Mouse (Mus musculus) midbrain, embryonic 12.5 days (tissue): ENCODE results near the gene Sh3gl3. TPM values are rescaled to one million over a fixed set of nuclear protein-coding genes. Genes with fewer than 3 reads are reported as not detected.

Source experiments
- ATAC-seq: fragments of 200-750 bp; cut with Nextera tagmentation; 2 replicates; pipeline ENCODE4 v1.8.0; 2017; ENCODE audit warnings: low read depth, moderate TSS enrichment, moderate library complexity; ENCODE audit not compliant: low FRiP score
- H3K27ac ChIP-seq: fragments of 300-500 bp; sonication (generic); replicated peaks from 2 replicates; pipeline ENCODE4 v1.5.1; 2016; ENCODE audit warnings: mild to moderate bottlenecking
- H3K27me3 ChIP-seq: fragments of 300-500 bp; sonication (generic); 2 replicates; pipeline ENCODE4 v1.6.1; 2016; ENCODE audit warnings: mild to moderate bottlenecking
- H3K36me3 ChIP-seq: fragments of 300-500 bp; sonication (generic); 2 replicates; pipeline ENCODE4 v1.6.1; 2016
- H3K4me1 ChIP-seq: fragments of 300-500 bp; sonication (generic); 2 replicates; pipeline ENCODE4 v1.6.1; 2016
- H3K4me2 ChIP-seq: fragments of 300-500 bp; sonication (generic); replicated peaks from 2 replicates; pipeline ENCODE4 v1.6.1; 2016; ENCODE audit warnings: mild to moderate bottlenecking, moderate library complexity
- H3K4me3 ChIP-seq: fragments of 300-500 bp; sonication (generic); 2 replicates; pipeline ENCODE4 v1.5.1; 2016; ENCODE audit warnings: mild to moderate bottlenecking
- H3K9ac ChIP-seq: fragments of 300-500 bp; sonication (generic); replicated peaks from 2 replicates; pipeline ENCODE4 v1.6.1; 2016; ENCODE audit warnings: mild to moderate bottlenecking, moderate library complexity
- H3K9me3 ChIP-seq: fragments of 300-500 bp; sonication (generic); 2 replicates; pipeline ENCODE4 v1.6.1; 2016; ENCODE audit warnings: mild to moderate bottlenecking
- WGBS: fragments of 180-500 bp; shearing (Covaris S2); methylation state at CpG from one replicate; pipeline ENCODE4 v1.1.7; 2016; 5-methylcytosine and 5-hydroxymethylcytosine counted together
- polyA plus RNA-seq: library from polyadenylated mRNA; unstranded; fragments of >200 nt; fragmentation: Nextera tagmentation; extraction: Ambion mirVana; gene quantifications from 2 replicates; pipeline ENCODE4 v1.2.1, GENCODE M21; 2016

Gene Sh3gl3
- polyA plus RNA-seq, 1 experiment from 2014 or later: 26.5 TPM

- WGBS: 57% methylated on average over 3 of the region's 3 CpGs
- H3K4me2 ChIP-seq: no peak overlapping the region
- ATAC-seq: no peak
- H3K4me1 ChIP-seq: peaks cover 11% of the 10 kb centered on the region
- H3K9ac ChIP-seq: no peak overlapping the region
- H3K36me3 ChIP-seq: no peaks in the 10 kb centered on the region
- peaks cover 44% of the 10 kb centered on the region for H3K27me3 ChIP-seq
- H3K9me3 ChIP-seq: no peaks in the 10 kb centered on the region
- H3K4me3 ChIP-seq: no peak overlapping the region
- H3K27ac ChIP-seq: no peak overlapping the region
These were observed 165.6 kb downstream of the Sh3gl3 start for GRCm38 (mm10) chr7:82339214-82339613.

GRCm38 (mm10) chr7:82341476-82341875 is 167.8 kb downstream of the Sh3gl3 start:
- H3K9ac ChIP-seq: no peak overlapping the region
- H3K4me2 ChIP-seq: no peak overlapping the region
- no peaks in the 10 kb centered on the region for H3K36me3 ChIP-seq
- 54% methylated on average over 8 of the region's 8 CpGs for WGBS
- no peaks in the 10 kb centered on the region for H3K9me3 ChIP-seq
- no peaks in the 10 kb centered on the region for H3K4me1 ChIP-seq
- H3K27me3 ChIP-seq: peaks cover 27% of the 10 kb centered on the region
- no peak overlapping the region for H3K27ac ChIP-seq
- no peak for ATAC-seq
- no peak overlapping the region for H3K4me3 ChIP-seq

- no peak overlapping the region for H3K4me3 ChIP-seq
- 80% methylated on average over 2 of the region's 2 CpGs for WGBS
These were observed 173.1 kb downstream of the Sh3gl3 start for GRCm38 (mm10) chr7:82346706-82347105.

GRCm38 (mm10) chr7:82349796-82350195 is 176.2 kb downstream of the Sh3gl3 start:
- 78% methylated on average over 7 of the region's 7 CpGs for WGBS
- Histone ChIP-seq H3K9me3 (no peaks in the 10 kb centered on the region), H3K4me1 (no peaks in the 10 kb centered on the region)

More at GRCm38 (mm10) chr7:82346706-82347105, 173.1 kb downstream of the Sh3gl3 start:
- no peak overlapping the region for H3K4me2 ChIP-seq
- no peak overlapping the region for H3K9ac ChIP-seq
- H3K4me1 ChIP-seq: no peaks in the 10 kb centered on the region
- no peaks in the 10 kb centered on the region for H3K9me3 ChIP-seq
- no peak for ATAC-seq
- H3K27ac ChIP-seq: no peak overlapping the region
- H3K36me3 ChIP-seq: no peaks in the 10 kb centered on the region
- H3K27me3 ChIP-seq: 0 out of 2 replicates have a peak, but pooled peaks cover 6% of the 10 kb centered on the region

GRCm38 (mm10) chr7:82350421-82350820 is 176.8 kb downstream of the Sh3gl3 start:
- ATAC-seq: no peak
- Histone ChIP-seq H3K4me2 (no peak overlapping the region), H3K4me3 (no peak overlapping the region), H3K36me3 (no peaks in the 10 kb centered on the region), H3K27me3 (0 out of 2 replicates have a peak, but pooled peaks cover 2% of the 10 kb centered on the region), H3K9me3 (no peaks in the 10 kb centered on the region), H3K9ac (no peak overlapping the region), H3K27ac (no peak overlapping the region), H3K4me1 (no peaks in the 10 kb centered on the region)
- 82% methylated on average over 3 of the region's 3 CpGs for WGBS

More at GRCm38 (mm10) chr7:82349796-82350195, 176.2 kb downstream of the Sh3gl3 start:
- no peak overlapping the region for H3K27ac ChIP-seq
- 0 out of 2 replicates have a peak, but pooled peaks cover 6% of the 10 kb centered on the region for H3K27me3 ChIP-seq
- H3K36me3 ChIP-seq: no peaks in the 10 kb centered on the region
- no peak overlapping the region for H3K9ac ChIP-seq
- H3K4me3 ChIP-seq: no peak overlapping the region
- ATAC-seq: no peak
- H3K4me2 ChIP-seq: no peak overlapping the region

Other genes with a start within 250 kb of the Sh3gl3 start
- 54.1 and 62.0 TPM in 2 replicates for gene Hdgfl3, start 239.4 kb upstream of the Sh3gl3 start, polyA plus RNA-seq
- gene Bnc1, start 181.5 kb upstream of the Sh3gl3 start, polyA plus RNA-seq: 0.27 and 0.42 TPM in 2 replicates
- gene Adamtsl3, start 161.9 kb downstream of the Sh3gl3 start, polyA plus RNA-seq: 0.18 and 0.55 TPM in 2 replicates